Mouse (Mus musculus) stomach, postnatal 0 days (tissue): ENCODE data around the gene Tff1. TPM values are rescaled to one million over a fixed set of nuclear protein-coding genes. Genes with fewer than 3 reads are reported as not detected.

ENCODE experiments used
- ATAC-seq: fragments of 200-750 bp; cut with Nextera tagmentation; 2 replicates; pipeline ENCODE4 v1.8.0; 2017; ENCODE audit not compliant: low FRiP score, low TSS enrichment
- DNase-seq: peaks from one replicate; pipeline ENCODE4 v3.0.0-alpha.2; 2016; ENCODE audit warnings: low spot score
- H3K27ac ChIP-seq: fragments of 300-500 bp; sonication (generic); replicated peaks from 2 replicates; pipeline ENCODE4 v1.5.1; 2014; ENCODE audit warnings: mild to moderate bottlenecking, control low read depth
- H3K27me3 ChIP-seq: fragments of 300-500 bp; sonication (generic); 2 replicates; pipeline ENCODE4 v1.6.1; 2014; ENCODE audit warnings: low read length; ENCODE audit not compliant: control insufficient read depth, insufficient read depth
- H3K36me3 ChIP-seq: fragments of 300-500 bp; sonication (generic); 2 replicates; pipeline ENCODE4 v1.6.1; 2014; ENCODE audit warnings: low read length, mixed read lengths; ENCODE audit not compliant: control insufficient read depth, insufficient read depth
- H3K4me1 ChIP-seq: fragments of 300-500 bp; sonication (generic); replicated peaks from 2 replicates; pipeline ENCODE4 v1.6.1; 2014; ENCODE audit warnings: antibody characterized with exemption; ENCODE audit not compliant: control insufficient read depth, insufficient read depth
- H3K4me2 ChIP-seq: fragments of 300-500 bp; sonication (generic); replicated peaks from 2 replicates; pipeline ENCODE4 v1.6.1; 2014; ENCODE audit warnings: low read depth, mild to moderate bottlenecking, control low read depth, moderate library complexity
- H3K4me3 ChIP-seq: fragments of 300-500 bp; sonication (generic); 2 replicates; pipeline ENCODE4 v1.5.1; 2014; ENCODE audit warnings: low read depth, low read length, control low read depth
- H3K9ac ChIP-seq: fragments of 300-500 bp; sonication (generic); 2 replicates; pipeline ENCODE4 v1.6.1; 2014; ENCODE audit warnings: mild to moderate bottlenecking, low read length, control low read depth, mixed read lengths
- H3K9me3 ChIP-seq: fragments of 300-500 bp; sonication (generic); 2 replicates; pipeline ENCODE4 v1.6.1; 2016; ENCODE audit warnings: low read length; ENCODE audit not compliant: control insufficient read depth
- CTCF ChIP-seq: IDR thresholded peaks from 2 replicates; pipeline ENCODE4 v1.5.1; 2016; ENCODE audit warnings: antibody characterized with exemption, low read depth, mild to moderate bottlenecking, moderate library complexity
- EP300 ChIP-seq: optimal IDR thresholded peaks from 2 replicates; pipeline ENCODE3; 2016; ENCODE audit warnings: antibody characterized with exemption
- WGBS: fragments of 180-500 bp; shearing (Covaris S2); extraction: QIAGEN DNeasy Blood & Tissue Kit; methylation state at CpG from one replicate; pipeline ENCODE4 v1.1.7; 2014; 5-methylcytosine and 5-hydroxymethylcytosine counted together
- polyA plus RNA-seq: library from polyadenylated mRNA; unstranded; fragments of >200 nt; fragmentation: Nextera tagmentation; extraction: Ambion mirVana; gene quantifications from 2 replicates; pipeline ENCODE4 v1.2.1, GENCODE M21; 2015

The Tff1 gene
- polyA plus RNA-seq, 1 experiment from 2014 or later: 9,478 TPM

- WGBS: 23% methylated on average over 4 of the region's 4 CpGs
- peak; percentile 84 for DNase-seq
- Histone ChIP-seq H3K27me3 (no peaks in the 10 kb centered on the region), H3K4me1 (no peaks in the 10 kb centered on the region), H3K9me3 (no peaks in the 10 kb centered on the region), H3K4me2 (no peak overlapping the region), H3K9ac (no peak overlapping the region), H3K36me3 (no peaks in the 10 kb centered on the region), H3K4me3 (no peak overlapping the region), H3K27ac (no peak overlapping the region)
- TF ChIP-seq EP300: no peak
- TF ChIP-seq CTCF: peak; percentile 96
- no peak for ATAC-seq
Measured at GRCm38 (mm10) chr17:31187370-31187769, 22.3 kb upstream of the Tff1 start.

DNA sequence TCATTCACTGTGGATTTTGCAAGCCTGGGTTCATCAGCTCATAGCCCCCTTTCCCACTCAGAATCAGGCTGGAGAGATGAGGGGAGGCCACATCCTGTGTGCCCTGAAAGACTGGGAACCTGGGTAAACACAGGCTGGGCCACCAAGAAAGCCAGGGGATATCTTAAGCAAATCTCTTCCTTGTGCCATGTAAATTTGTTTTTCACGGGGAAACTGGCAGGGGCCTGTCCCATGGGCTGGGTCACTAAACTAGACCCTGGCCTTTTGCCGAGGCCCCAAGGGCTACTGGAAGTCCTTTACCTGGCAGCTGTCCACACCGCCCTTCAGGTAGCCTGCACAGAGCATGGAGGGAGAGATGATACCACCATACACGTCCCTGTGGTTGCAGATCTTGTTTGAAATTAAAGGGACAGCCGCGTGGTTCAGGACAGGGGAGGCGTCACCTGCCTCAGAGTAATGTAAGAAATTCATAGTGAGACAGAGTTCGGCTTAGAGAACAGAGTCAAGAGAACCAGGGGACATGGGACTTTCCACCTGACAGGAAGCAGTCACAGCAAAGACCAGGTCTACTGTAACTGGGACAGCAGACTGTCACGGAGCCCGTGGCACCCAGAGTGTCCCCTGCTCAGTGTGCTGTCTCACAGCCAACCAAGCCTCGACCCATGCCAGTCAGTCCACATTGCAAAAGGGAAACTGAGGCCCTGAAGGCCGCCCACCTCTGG lies 19.4 kb upstream of the Tff1 start:
- ATAC-seq: peak; percentile 50
- no peaks in the 10 kb centered on the region for H3K9me3 ChIP-seq
- peak overlapping the region; percentile 21; the same call in 1 of the 2 replicates for H3K4me2 ChIP-seq
- H3K36me3 ChIP-seq: no peaks in the 10 kb centered on the region
- H3K4me3 ChIP-seq: no peak overlapping the region
- no peaks in the 10 kb centered on the region for H3K4me1 ChIP-seq
- peak overlapping the region; percentile 8; the same call in 1 of the 2 replicates for H3K9ac ChIP-seq
- H3K27me3 ChIP-seq: no peaks in the 10 kb centered on the region
- peak; percentile 82 for DNase-seq
- 68% methylated on average over 12 of the region's 12 CpGs for WGBS
- TF ChIP-seq EP300 (no peak), CTCF (no peak)
- peak overlapping the region; percentile 93 for H3K27ac ChIP-seq

DNA sequence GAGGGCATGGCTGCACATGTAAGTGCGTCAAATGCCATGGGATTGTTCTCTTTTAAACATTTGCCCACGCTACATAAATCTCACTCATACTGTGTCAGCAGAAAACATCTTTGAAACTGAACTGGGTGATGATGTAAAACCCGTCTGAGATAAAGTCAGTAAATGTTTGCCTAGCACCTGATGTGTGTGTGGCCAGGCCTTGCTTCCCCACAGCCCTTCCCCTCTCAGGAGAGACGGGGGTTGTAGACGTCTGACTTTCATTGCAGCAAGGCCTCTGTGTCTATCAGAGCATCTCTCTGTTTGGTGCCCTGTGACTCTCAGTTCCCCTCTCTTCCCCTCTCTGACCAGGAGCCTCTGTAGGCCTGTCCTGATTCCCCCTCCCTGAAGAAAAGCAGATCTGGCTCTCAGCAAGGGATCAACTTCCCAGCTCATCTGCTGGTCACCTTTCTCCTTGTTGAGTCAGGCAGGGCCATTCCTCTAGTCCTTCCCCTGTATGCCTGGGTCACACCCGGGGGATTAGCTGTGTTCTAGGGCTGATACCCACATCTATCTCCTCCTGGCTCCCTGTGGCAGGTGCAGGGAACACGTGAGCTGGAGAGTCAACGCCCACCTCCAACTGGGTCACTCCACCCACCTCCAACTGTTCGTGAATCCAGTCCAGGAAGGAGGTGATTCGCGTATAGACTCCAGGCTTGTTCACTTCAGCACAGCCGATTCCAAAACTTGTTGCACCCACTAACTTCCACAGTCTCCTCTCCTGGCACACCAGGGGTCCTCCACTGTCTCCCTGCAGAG lies 18.3 kb upstream of the Tff1 start:
- Histone ChIP-seq H3K4me1 (no peaks in the 10 kb centered on the region), H3K4me2 (peak overlapping the region; percentile 21; the same call in 1 of the 2 replicates), H3K4me3 (no peak overlapping the region), H3K9ac (no peak overlapping the region), H3K27ac (peak overlapping the region; percentile 93), H3K36me3 (no peaks in the 10 kb centered on the region), H3K9me3 (no peaks in the 10 kb centered on the region), H3K27me3 (no peaks in the 10 kb centered on the region)
- 35% methylated on average over 12 of the region's 12 CpGs for WGBS
- ATAC-seq (peak; percentile 88), DNase-seq (peak; percentile 91)
- TF ChIP-seq CTCF: no peak
- no peak for TF ChIP-seq EP300

DNA sequence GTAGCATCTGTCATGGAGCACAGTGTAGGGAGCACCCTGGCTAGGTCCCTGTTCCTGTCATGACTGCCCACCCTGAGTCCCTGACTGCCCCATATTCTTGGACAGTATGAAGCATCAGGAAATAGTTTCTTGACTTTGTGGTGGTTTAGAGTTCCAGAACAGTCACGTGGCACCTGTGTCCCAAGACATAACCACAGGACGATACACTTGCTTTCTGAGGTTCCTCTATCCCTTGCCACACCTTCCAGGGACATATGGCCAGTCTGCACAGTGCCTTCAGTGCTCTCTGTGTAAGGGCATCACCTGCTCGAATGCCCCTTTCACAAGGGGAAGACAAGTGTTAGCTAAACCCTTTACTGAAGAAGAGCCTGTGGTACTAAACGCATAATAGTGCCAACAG lies 16.4 kb upstream of the Tff1 start:
- 70% methylated on average over 4 of the region's 4 CpGs for WGBS

GRCm38 (mm10) chr17:31176321-31176720 lies 11.2 kb upstream of the Tff1 start:
- ATAC-seq (no peak), DNase-seq (no peak)
- Histone ChIP-seq H3K4me3 (no peak overlapping the region), H3K36me3 (no peaks in the 10 kb centered on the region), H3K27ac (no peak overlapping the region), H3K9me3 (no peaks in the 10 kb centered on the region), H3K4me2 (no peak overlapping the region), H3K27me3 (no peaks in the 10 kb centered on the region), H3K9ac (no peak overlapping the region), H3K4me1 (no peaks in the 10 kb centered on the region)
- WGBS: 89% methylated on average over 4 of the region's 4 CpGs
- TF ChIP-seq EP300 (no peak), CTCF (no peak)

More for the DNA sequence above, 16.4 kb upstream of the Tff1 start:
- Histone ChIP-seq H3K9me3 (no peaks in the 10 kb centered on the region), H3K4me1 (no peaks in the 10 kb centered on the region), H3K27ac (no peak overlapping the region), H3K27me3 (no peaks in the 10 kb centered on the region), H3K9ac (no peak overlapping the region), H3K4me2 (no peak overlapping the region), H3K36me3 (no peaks in the 10 kb centered on the region), H3K4me3 (no peak overlapping the region)
- ATAC-seq (no peak), DNase-seq (no peak)
- TF ChIP-seq EP300 (no peak), CTCF (no peak)

GRCm38 (mm10) chr17:31169796-31170195 lies 4.7 kb upstream of the Tff1 start:
- Histone ChIP-seq H3K4me1 (no peaks in the 10 kb centered on the region), H3K27me3 (no peaks in the 10 kb centered on the region), H3K9me3 (no peaks in the 10 kb centered on the region), H3K36me3 (no peaks in the 10 kb centered on the region), H3K4me3 (no peak overlapping the region), H3K4me2 (no peak overlapping the region), H3K27ac (peak overlapping the region; percentile 81), H3K9ac (no peak overlapping the region)
- peak; percentile 86 for ATAC-seq
- WGBS: 54% methylated on average over 5 of the region's 5 CpGs
- TF ChIP-seq EP300 (no peak), CTCF (no peak)
- peak; percentile 73 for DNase-seq
